Mouse (Mus musculus) liver, embryonic 16.5 days (tissue): ENCODE measurements around the gene Cyp4a30b. TPM values are rescaled to one million over a fixed set of nuclear protein-coding genes. Genes with fewer than 3 reads are reported as not detected.
"Not testable (repeated sequence)": the region's sequence is repeated elsewhere in the genome, so short reads cannot be mapped to it uniquely, and the experiment has no call there.

Experiments
- ATAC-seq: fragments of 200-750 bp; cut with Nextera tagmentation; 2 replicates; pipeline ENCODE4 v1.8.0; 2017; ENCODE audit warnings: low read depth, mild to moderate bottlenecking, moderate number of reproducible peaks, moderate library complexity
- H3K27ac ChIP-seq: fragments of 300-500 bp; sonication (generic); 2 replicates; pipeline ENCODE4 v1.5.1; 2014; ENCODE audit warnings: mild to moderate bottlenecking, low read length
- H3K27me3 ChIP-seq: fragments of 300-500 bp; sonication (generic); 2 replicates; pipeline ENCODE4 v1.6.1; 2014; ENCODE audit warnings: low read depth, low read length, mixed read lengths; ENCODE audit not compliant: control insufficient read depth, insufficient read depth
- H3K36me3 ChIP-seq: fragments of 300-500 bp; sonication (generic); 2 replicates; pipeline ENCODE4 v1.6.1; 2014; ENCODE audit warnings: mild to moderate bottlenecking; ENCODE audit not compliant: control insufficient read depth, insufficient read depth
- H3K4me1 ChIP-seq: fragments of 300-500 bp; sonication (generic); 2 replicates; pipeline ENCODE4 v1.6.1; 2014; ENCODE audit warnings: low read depth, low read length, mixed read lengths; ENCODE audit not compliant: control insufficient read depth
- H3K4me2 ChIP-seq: fragments of 300-500 bp; sonication (generic); 2 replicates; pipeline ENCODE4 v1.6.1; 2014; ENCODE audit warnings: low read depth, low read length, mixed read lengths
- H3K4me3 ChIP-seq: fragments of 300-500 bp; sonication (generic); 2 replicates; pipeline ENCODE4 v1.5.1; 2014; ENCODE audit warnings: low read depth, mild to moderate bottlenecking, low read length
- H3K9ac ChIP-seq: fragments of 300-500 bp; sonication (generic); 2 replicates; pipeline ENCODE4 v1.6.1; 2014; ENCODE audit warnings: low read depth, low read length
- H3K9me3 ChIP-seq: fragments of 300-500 bp; sonication (generic); replicated peaks from 2 replicates; pipeline ENCODE4 v1.6.1; 2016; ENCODE audit warnings: low read length; ENCODE audit not compliant: control insufficient read depth
- WGBS: fragments of 180-500 bp; shearing (Covaris S2); extraction: QIAGEN DNeasy Blood & Tissue Kit; methylation state at CpG from one replicate; pipeline ENCODE4 v1.1.7; 2014; ENCODE audit not compliant: insufficient replicate concordance; 5-methylcytosine and 5-hydroxymethylcytosine counted together
- polyA plus RNA-seq: library from polyadenylated mRNA; unstranded; fragments of >200 nt; fragmentation: Nextera tagmentation; extraction: Ambion mirVana; gene quantifications from 2 replicates; pipeline ENCODE4 v1.2.1, GENCODE M21; 2015

The Cyp4a30b gene
- polyA plus RNA-seq: not detected in 2 replicates

DNA sequence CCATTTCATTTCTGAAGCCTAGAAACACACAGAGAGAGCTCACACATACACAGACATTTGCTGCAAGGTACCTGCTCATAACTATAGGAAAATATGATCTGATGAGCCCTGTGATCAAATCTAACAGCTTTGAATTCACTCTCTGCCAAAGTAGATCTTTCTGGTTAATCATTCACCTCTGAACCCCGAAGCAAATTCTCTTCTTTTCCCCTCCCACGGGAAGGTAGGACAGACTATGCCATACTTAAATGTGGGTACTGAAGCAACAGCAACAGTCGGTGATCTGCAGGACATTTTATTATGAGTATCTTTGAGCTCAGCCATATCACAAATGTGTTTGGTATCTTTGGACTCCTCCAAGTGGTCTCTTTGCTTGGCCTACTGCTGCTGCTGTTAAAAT is at the start of gene Cyp4a30b:
Cyp4a30b (plus strand) TSS at position 301 of the 400 bp plus-strand sequence.
- H3K4me2 ChIP-seq: no peak within 1 kb of the TSS
- no peaks in the 10 kb centered on the region for H3K27me3 ChIP-seq
- H3K36me3 ChIP-seq: no peaks in the 10 kb centered on the region
- no peak within 1 kb of the TSS for H3K4me3 ChIP-seq
- H3K27ac ChIP-seq: no peak within 1 kb of the TSS
- no peak within 1 kb of the TSS for H3K9ac ChIP-seq
- 51% methylated on average over 3 of the region's 3 CpGs for WGBS
- no peak for ATAC-seq
- no peaks in the 10 kb centered on the region for H3K9me3 ChIP-seq
- H3K4me1 ChIP-seq: no peaks in the 10 kb centered on the region

- H3K9ac ChIP-seq, H3K9me3 ChIP-seq, ATAC-seq, H3K27ac ChIP-seq, H3K27me3 ChIP-seq, H3K4me3 ChIP-seq, H3K4me1 ChIP-seq, H3K4me2 ChIP-seq, H3K36me3 ChIP-seq: not testable (repeated sequence)
Measured at GRCm38 (mm10) chr4:115411324-115411723, 41.1 kb upstream of the Cyp4a30b start, which contains the start of gene Cyp4a12b. TSS of gene Cyp4a12b (plus strand) at chr4:115411624.

DNA sequence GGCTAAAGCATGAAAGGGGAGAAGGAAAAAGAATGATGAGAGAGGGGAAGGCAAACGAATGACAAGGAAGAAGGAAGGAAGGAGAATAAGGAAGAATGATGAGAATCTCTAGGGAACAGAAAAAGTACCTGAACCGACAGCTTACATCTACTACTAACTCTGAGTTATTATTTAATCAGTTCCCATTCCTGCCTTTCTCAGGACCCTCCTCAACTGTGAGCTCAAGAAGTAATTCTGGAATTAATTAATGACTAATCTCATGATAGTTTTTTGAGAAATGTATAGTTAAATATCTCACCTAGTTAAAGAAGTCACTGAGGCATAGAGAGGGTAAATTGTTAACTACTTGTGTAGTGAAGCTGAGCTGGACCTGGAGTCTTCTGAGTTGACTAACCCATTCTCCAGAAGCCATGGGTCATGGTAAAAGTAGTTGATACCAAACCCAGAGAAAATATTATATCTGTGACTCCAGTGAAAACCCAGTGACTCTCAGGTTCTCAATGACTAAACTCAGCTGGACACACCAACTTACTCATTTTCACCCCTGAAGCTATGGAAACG is 1.7 kb upstream of the Cyp4a30b start:
- WGBS: 39% methylated on average over 3 of the region's 3 CpGs
- H3K4me1 ChIP-seq: no peaks in the 10 kb centered on the region
- no peak overlapping the region for H3K4me3 ChIP-seq
- no peak overlapping the region for H3K27ac ChIP-seq
- ATAC-seq: no peak
- no peak overlapping the region for H3K9ac ChIP-seq
- no peaks in the 10 kb centered on the region for H3K36me3 ChIP-seq
- no peaks in the 10 kb centered on the region for H3K27me3 ChIP-seq
- H3K9me3 ChIP-seq: no peaks in the 10 kb centered on the region
- H3K4me2 ChIP-seq: no peak overlapping the region

- H3K4me3 ChIP-seq, H3K4me2 ChIP-seq, H3K9me3 ChIP-seq, H3K4me1 ChIP-seq, ATAC-seq, H3K36me3 ChIP-seq, H3K9ac ChIP-seq, H3K27ac ChIP-seq, H3K27me3 ChIP-seq: not testable (repeated sequence)
- 50% methylated on average over 3 of the region's 3 CpGs for WGBS
Measured at GRCm38 (mm10) chr4:115473585-115473984, 21.2 kb downstream of the Cyp4a30b start.

DNA sequence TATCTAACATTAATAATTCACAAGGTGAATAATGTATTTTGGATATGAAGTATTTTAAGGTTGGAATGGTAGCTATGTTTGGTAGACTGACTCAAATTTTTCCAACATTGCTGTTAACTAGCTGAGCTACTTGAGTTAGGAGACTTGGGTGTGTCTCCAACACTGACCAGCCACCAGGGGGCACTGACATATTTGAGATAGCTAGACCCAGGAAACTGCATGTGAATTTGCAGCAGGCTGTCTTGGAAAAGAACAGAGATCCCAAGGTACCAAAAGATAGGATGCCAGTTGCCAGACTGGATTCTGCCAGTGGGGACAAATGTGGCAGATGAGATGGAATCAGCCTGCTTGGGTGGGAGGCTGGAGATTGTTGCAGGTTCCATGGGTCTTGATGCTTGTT is 23.6 kb downstream of the Cyp4a30b start:
- H3K27me3 ChIP-seq, H3K4me2 ChIP-seq, H3K36me3 ChIP-seq, H3K27ac ChIP-seq, H3K9ac ChIP-seq, H3K4me3 ChIP-seq, H3K4me1 ChIP-seq, H3K9me3 ChIP-seq, ATAC-seq: not testable (repeated sequence)

GRCm38 (mm10) chr4:115481006-115481652 is 28.7 kb downstream of the Cyp4a30b start:
- Histone ChIP-seq H3K27me3 (no peaks in the 10 kb centered on the region), H3K9ac (no peak overlapping the region), H3K36me3 (no peaks in the 10 kb centered on the region), H3K4me3 (no peak overlapping the region), H3K27ac (no peak overlapping the region), H3K9me3 (no peaks in the 10 kb centered on the region), H3K4me1 (no peaks in the 10 kb centered on the region), H3K4me2 (no peak overlapping the region)
- WGBS: 37% methylated on average over 6 of the region's 6 CpGs
- no peak for ATAC-seq

- no peaks in the 10 kb centered on the region for H3K36me3 ChIP-seq
- H3K27ac ChIP-seq: no peak within 1 kb of the TSS
- H3K27me3 ChIP-seq: no peaks in the 10 kb centered on the region
- ATAC-seq: no peak
- H3K4me1 ChIP-seq: no peaks in the 10 kb centered on the region
- no peak within 1 kb of the TSS for H3K4me3 ChIP-seq
- no peaks in the 10 kb centered on the region for H3K9me3 ChIP-seq
- H3K4me2 ChIP-seq: no peak within 1 kb of the TSS
- 76% methylated on average over 1 of the region's 1 CpGs for WGBS
- H3K9ac ChIP-seq: no peak within 1 kb of the TSS
Measured at GRCm38 (mm10) chr4:115496001-115496400, 43.6 kb downstream of the Cyp4a30b start, which contains the start of gene Cyp4a14. TSS of gene Cyp4a14 (minus strand) at chr4:115496142.

GRCm38 (mm10) chr4:115497466-115497865 is 45.1 kb downstream of the Cyp4a30b start:
- H3K9me3 ChIP-seq: no peaks in the 10 kb centered on the region
- no peaks in the 10 kb centered on the region for H3K36me3 ChIP-seq
- no peak overlapping the region for H3K9ac ChIP-seq
- 42% methylated on average over 3 of the region's 3 CpGs for WGBS
- no peaks in the 10 kb centered on the region for H3K27me3 ChIP-seq
- no peak overlapping the region for H3K27ac ChIP-seq
- no peak overlapping the region for H3K4me2 ChIP-seq
- peak; percentile 74 for ATAC-seq
- H3K4me1 ChIP-seq: no peaks in the 10 kb centered on the region
- no peak overlapping the region for H3K4me3 ChIP-seq

DNA sequence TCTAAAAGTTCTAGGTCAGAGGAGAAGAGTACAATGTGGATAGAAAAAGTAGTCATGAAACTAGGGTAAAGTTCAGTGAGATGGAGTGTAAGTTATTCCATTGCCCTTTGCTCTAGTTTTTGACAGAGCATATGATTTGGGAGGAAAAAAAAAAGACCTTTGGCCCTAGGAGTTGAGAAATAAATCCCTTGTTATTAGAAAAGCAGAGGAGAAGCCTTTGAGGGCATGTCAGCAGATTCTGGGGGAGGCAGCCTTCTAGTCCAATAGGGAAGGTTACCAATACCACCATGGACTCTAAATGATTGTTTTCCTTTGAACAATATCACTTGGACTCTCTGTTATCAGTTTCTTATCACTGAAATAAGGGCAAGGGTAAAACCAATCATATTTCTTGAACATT is 61.6 kb downstream of the Cyp4a30b start:
- not testable (repeated sequence) for H3K4me1 ChIP-seq, H3K4me2 ChIP-seq, H3K27me3 ChIP-seq, H3K9ac ChIP-seq, H3K27ac ChIP-seq, H3K36me3 ChIP-seq, H3K4me3 ChIP-seq, H3K9me3 ChIP-seq
- peak; percentile 30; the same call in 1 of the 2 replicates for ATAC-seq
